Mouse (Mus musculus) frontal cortex, postnatal 14 days (tissue): ENCODE data around the gene Cuedc1.
A peak's percentile ranks its signal among the peaks of the same experiment; 100 is the strongest.
"Not testable (repeated sequence)": the region's sequence is repeated elsewhere in the genome, so short reads cannot be mapped to it uniquely, and the experiment has no call there.

Experiments
- DNase-seq, 2 experiments: peaks; one replicate each; pipeline ENCODE4 v3.0.0; 2022; ENCODE audit warnings: low spot score in 2 of 2

The Cuedc1 gene

DNA sequence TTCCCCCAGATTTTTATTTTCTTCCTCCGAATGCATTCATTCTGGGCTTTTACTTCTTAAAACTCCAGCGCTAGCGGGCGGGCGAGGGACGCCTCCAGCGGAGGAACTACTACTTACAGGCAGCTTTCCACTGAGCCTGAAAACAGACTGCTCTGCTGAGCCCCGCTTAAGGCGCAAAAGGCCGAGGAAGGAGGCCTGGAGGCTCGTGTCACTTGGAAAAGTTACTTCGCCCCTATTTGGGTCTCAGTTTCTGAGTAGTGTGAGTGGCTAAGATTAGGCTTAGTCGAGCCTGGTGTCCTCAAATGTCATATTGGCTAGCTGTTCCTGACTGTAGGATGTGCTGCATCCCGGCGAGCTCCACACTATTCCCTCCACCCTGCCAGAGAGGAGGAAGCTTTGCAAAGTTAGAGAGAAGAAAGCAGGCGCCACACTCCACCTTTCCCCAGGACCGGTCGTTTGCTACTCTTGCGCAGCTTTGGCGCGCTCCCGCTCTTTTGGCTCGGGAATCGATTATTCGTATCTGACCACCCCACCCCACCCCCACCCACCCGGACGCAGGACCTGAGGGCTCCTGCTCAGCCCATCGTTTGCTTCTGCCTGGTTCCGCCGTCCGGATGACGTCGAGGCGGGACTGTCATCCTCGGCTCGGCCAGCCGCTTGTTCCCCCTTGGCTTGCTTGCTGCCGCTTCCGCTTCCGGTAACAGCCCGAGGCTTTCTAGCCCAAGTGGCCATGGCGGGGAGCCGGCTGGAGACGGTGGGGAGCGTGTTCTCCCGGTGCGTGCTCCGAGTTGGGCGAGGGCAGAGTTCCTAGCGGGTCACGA, 106.1 kb downstream of the Cuedc1 start, which contains the start of gene Mrps23:
Gene Mrps23, plus strand, starts transcription at position 677 of the 821 bp plus-strand sequence.
- DNase-seq = peak; percentile 82 to 85

- DNase-seq = no peak
Observed at GRCm38 (mm10) chr11:88204593-88205368, 106.9 kb downstream of the Cuedc1 start.

- DNase-seq = not testable (repeated sequence)
Observed at GRCm38 (mm10) chr11:88206576-88206975, 108.7 kb downstream of the Cuedc1 start.

GRCm38 (mm10) chr11:88207697-88208096, 109.8 kb downstream of the Cuedc1 start:
- DNase-seq = no peak

GRCm38 (mm10) chr11:88211824-88212582, 114.1 kb downstream of the Cuedc1 start:
- DNase-seq = no peak

DNA sequence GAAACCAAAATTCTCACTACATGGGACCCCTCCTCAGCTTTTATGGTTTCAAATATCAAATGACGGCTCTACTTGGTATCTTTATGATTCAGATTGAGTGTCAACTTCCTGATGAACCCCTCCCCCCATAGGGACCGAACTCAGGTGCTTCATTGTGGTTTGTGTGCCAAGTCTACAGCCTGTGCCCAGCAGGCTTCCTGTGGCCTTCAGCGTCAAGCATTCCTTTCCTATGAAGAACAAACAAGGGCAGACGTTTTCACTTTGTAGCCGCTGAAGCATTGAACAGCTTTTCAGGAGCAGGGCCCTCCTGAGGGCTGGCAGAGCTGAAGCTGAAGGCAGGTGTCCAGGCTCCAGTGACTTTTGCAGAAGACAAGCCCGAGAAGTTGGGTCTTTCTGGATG, 115.9 kb downstream of the Cuedc1 start:
- no peak for DNase-seq

GRCm38 (mm10) chr11:88214881-88215831, 117.3 kb downstream of the Cuedc1 start:
- DNase-seq = peak in 1 of 2 experiments; percentile 32

- peak in 1 of 2 experiments; percentile 64 for DNase-seq
Observed at GRCm38 (mm10) chr11:88216231-88216685, 118.4 kb downstream of the Cuedc1 start.

DNA sequence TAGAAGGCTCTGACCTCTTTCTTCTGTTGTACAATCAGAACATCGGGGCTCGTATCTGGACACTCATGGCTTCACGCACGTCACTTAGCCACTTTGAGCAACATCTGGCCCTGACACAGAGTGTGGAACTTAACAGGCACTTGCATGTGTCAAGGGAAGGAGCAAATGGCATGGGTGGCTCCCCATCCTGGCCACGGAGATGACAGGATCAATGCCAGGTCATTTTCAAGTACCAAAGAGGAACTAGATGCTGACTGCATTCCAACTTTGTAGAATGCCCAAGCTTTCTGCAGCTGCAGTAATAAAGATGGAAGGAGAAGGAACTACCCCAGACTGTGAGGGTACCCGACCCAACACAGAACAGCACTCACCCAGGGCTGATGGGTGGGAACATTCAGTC, 120.3 kb downstream of the Cuedc1 start:
- no peak for DNase-seq

- DNase-seq = no peak
Observed at GRCm38 (mm10) chr11:88218586-88218985, 120.7 kb downstream of the Cuedc1 start.

- no peak for DNase-seq
Observed at GRCm38 (mm10) chr11:88221929-88222475, 124.1 kb downstream of the Cuedc1 start.

DNA sequence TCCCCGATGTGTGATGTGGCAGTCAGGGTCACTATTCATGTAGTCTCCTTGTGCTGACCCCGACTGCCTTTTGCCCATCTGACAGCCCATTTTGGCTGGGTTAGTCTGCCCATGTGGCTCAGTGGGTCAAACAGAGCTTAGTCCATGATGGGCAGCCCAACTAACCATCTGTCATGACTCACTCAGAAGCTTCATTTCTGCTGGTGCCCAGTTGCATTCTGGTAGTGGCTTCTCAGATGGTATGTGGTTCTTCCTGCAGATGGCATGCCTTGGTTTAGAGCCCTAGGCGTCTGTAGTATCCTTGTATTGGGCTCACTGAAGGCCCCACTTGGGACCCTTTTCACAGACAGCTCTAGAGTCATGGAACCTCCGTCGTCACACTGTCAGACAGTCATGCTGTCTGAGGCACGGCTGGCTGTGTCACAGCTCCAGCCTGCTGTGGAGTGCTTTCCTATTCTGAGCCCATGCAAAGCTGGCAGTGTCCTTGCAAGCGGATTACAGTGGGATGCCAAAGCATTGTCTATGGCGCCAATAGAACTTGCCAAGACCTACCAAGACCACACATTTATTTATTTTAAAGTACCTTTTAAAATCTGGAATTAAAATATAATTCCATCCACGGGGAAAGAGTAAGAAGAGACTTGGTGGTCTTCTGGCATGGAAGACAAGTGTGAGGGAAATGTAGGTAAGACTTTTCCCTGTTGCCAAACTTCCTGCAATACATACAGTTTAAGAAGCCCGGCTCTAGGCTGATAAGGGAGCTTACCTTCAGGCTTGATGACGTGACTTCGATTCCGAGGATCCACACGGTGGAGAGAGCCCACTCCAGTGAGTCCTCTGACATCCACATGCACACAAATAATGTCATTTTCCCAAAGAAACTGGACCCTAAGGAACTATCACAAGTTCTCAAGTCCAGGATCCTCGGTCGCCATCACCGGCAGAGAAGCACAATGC, 129.4 kb downstream of the Cuedc1 start:
- no peak for DNase-seq

DNA sequence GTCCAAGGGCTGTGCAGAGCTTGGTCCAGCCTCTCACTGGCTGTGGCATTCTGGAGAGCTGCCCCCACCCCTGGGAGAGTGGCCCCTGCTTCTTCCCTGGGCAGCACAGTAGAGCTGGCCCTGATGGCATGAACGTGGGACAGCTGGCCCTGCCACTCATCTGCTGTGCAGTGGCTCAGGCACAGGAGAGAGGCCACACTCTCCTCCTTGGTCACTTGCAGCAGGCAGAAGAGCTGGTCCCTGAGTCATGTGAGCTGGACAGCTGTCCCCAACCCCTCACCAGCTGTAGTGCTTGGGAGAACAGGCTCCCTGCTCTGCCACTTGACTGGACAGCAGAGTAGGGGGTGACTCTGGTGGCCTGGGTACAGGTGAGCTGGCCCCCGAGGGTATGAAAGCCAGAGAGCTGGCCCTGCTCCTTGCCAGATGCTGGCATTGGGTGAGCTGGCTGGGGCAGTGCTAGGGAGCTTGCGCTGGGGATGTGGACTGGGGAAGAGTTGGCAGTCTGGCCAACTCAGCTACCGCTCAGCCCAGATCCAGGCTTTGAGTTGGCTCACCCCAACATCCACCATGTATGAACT, 133.4 kb downstream of the Cuedc1 start:
- DNase-seq = no peak

GRCm38 (mm10) chr11:88233528-88234427, 135.9 kb downstream of the Cuedc1 start:
- no peak for DNase-seq

DNA sequence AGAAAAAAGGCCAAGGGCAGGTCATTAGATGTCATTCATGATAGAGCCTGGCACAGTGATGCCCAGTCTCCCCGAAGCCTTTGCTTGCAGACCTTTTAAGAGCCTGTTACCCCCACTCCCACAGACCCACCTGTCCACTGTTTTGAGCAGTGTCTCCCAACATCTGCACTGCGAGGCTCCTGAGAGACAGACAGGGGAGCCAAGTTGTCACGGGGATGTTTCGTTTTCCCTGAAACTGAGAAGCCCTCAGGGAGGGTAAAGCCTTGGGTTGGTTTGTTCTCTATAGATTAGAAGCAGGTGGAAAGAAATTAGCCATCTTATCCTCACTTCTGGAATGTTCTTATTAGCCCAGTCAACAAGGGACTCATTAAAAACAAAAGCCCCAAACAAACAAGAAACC, 136.9 kb downstream of the Cuedc1 start:
- no peak for DNase-seq

- no peak for DNase-seq
Observed at GRCm38 (mm10) chr11:88235221-88236203, 137.7 kb downstream of the Cuedc1 start.

DNA sequence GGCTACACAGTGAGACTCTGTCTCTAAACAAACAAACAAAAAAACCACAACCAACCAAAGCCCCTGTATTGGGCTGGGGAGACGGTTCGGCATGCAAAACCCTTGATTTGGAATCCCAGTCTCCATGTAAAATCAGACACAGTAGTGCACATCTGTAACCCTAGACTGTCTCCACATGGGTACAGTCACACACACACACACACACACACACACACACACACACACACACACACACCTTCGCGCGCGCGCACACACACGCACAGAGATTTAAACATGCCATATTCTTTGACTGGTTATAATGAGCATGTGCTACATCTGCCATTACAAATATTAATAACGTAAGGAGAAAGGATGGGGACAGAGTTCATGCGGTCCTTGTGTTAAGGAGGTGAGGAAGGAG, 142.4 kb downstream of the Cuedc1 start:
- no peak for DNase-seq
